Mouse (Mus musculus) hindbrain, embryonic 12.5 days (tissue): ENCODE measurements around the gene Efna5. TPM values are rescaled to one million over a fixed set of nuclear protein-coding genes. Genes with fewer than 3 reads are reported as not detected.

Experiments used
- ATAC-seq: fragments of 200-750 bp; cut with Nextera tagmentation; 2 replicates; pipeline ENCODE4 v1.8.0; 2017; ENCODE audit warnings: moderate TSS enrichment; ENCODE audit not compliant: low FRiP score
- H3K27ac ChIP-seq: fragments of 300-500 bp; sonication (generic); 2 replicates; pipeline ENCODE4 v1.5.1; 2016; ENCODE audit warnings: mild to moderate bottlenecking
- H3K27me3 ChIP-seq: fragments of 300-500 bp; sonication (generic); 2 replicates; pipeline ENCODE4 v1.6.1; 2016; ENCODE audit warnings: mild to moderate bottlenecking
- H3K36me3 ChIP-seq: fragments of 300-500 bp; sonication (generic); 2 replicates; pipeline ENCODE4 v1.6.1; 2016; ENCODE audit warnings: mild to moderate bottlenecking
- H3K4me1 ChIP-seq: fragments of 300-500 bp; sonication (generic); 2 replicates; pipeline ENCODE4 v1.6.1; 2016
- H3K4me2 ChIP-seq: fragments of 300-500 bp; sonication (generic); replicated peaks from 2 replicates; pipeline ENCODE4 v1.6.1; 2016; ENCODE audit warnings: mild to moderate bottlenecking
- H3K4me3 ChIP-seq: fragments of 300-500 bp; sonication (generic); 2 replicates; pipeline ENCODE4 v1.5.1; 2016; ENCODE audit warnings: mild to moderate bottlenecking
- H3K9ac ChIP-seq: fragments of 300-500 bp; sonication (generic); 2 replicates; pipeline ENCODE4 v1.6.1; 2016; ENCODE audit warnings: mild to moderate bottlenecking, moderate library complexity
- H3K9me3 ChIP-seq: fragments of 300-500 bp; sonication (generic); replicated peaks from 2 replicates; pipeline ENCODE4 v1.6.1; 2016; ENCODE audit warnings: mild to moderate bottlenecking
- WGBS: fragments of 180-500 bp; shearing (Covaris S2); methylation state at CpG from one replicate; pipeline ENCODE4 v1.1.7; 2016; 5-methylcytosine and 5-hydroxymethylcytosine counted together
- polyA plus RNA-seq: library from polyadenylated mRNA; unstranded; fragments of >200 nt; fragmentation: Nextera tagmentation; extraction: Ambion mirVana; gene quantifications from 2 replicates; pipeline ENCODE4 v1.2.1, GENCODE M21; 2016

The Efna5 gene
- polyA plus RNA-seq, 1 experiment from 2014 or later, result 61.3 TPM

DNA sequence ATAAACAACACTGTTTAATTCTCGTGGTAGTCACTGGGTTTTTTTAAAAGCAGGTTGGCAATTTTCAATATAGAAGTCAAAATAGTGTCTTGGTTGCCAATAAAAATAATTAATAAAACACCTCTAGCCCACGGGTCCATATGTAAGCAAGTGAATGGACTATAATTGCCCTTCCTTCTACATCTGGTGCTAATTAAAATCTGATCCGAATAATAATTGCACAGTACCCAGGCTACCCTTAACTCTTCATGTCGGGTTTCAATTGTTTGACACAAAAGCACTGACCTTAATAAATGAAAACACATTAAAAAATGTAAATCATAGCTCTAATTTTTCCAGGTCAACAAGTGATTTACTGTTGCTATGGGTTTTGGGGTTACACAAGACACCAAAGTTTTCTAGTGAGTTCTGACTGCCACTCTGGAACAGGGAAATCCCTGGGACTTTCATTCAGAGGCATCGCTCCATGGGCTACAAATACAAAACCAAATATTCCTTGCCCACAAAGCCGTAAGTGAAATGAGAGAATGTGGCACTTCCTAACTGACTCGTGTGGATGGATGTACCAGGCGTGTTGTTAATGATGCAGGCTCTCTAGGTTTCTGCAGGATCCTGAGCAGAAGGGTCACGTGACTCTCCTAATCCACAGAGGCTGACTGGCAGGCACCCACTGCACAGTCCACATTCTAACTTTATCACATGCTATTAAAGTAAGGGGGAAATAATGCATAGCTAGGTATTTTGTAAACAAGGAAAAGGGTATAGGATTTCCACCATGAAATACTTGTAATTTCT lies 178.9 kb downstream of the Efna5 start:
- Histone ChIP-seq H3K27me3 (no peaks in the 10 kb centered on the region), H3K27ac (no peak overlapping the region), H3K9ac (no peak overlapping the region), H3K4me2 (no peak overlapping the region), H3K4me1 (peaks cover 19% of the 10 kb centered on the region), H3K4me3 (no peak overlapping the region), H3K36me3 (no peaks in the 10 kb centered on the region), H3K9me3 (no peaks in the 10 kb centered on the region; the same call in 1 of the 2 replicates)
- ATAC-seq, result no peak
- WGBS, result 55% methylated on average over 9 of the region's 9 CpGs

- no peak overlapping the region for H3K27ac ChIP-seq
- 61% methylated on average over 9 of the region's 9 CpGs for WGBS
Measured at GRCm38 (mm10) chr17:62700791-62701602, 180.1 kb downstream of the Efna5 start.

DNA sequence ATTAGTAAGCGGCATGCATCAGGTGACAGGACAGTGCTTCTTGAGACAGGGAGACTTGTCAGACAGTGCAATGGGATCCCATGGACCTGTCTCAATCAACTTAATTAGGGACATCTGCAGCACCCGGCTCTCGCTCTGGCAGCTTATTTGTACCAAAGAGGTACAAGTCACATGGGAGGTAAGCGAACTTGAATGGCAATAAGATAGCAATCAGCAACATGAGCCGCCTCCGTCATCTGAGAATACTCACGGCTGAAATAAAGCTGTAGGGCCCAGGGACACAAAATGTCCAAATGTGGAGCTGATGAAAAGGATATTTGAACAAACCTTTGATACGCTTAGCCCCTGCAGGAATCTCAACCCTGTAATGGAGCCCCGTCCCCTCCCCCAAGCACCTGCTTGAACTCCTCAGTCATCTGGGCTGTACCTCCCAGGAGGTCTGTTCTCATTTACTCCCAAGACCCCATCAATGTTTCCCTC lies 186.1 kb downstream of the Efna5 start:
- Histone ChIP-seq H3K36me3 (no peaks in the 10 kb centered on the region), H3K27ac (no peak overlapping the region), H3K4me1 (peaks cover 26% of the 10 kb centered on the region), H3K9ac (no peak overlapping the region), H3K4me3 (no peak overlapping the region), H3K27me3 (no peaks in the 10 kb centered on the region), H3K9me3 (no peaks in the 10 kb centered on the region), H3K4me2 (no peak overlapping the region)
- no peak; the same call in 1 of the 2 replicates for ATAC-seq
- 60% methylated on average over 9 of the region's 9 CpGs for WGBS

More at GRCm38 (mm10) chr17:62700791-62701602, 180.1 kb downstream of the Efna5 start:
- Histone ChIP-seq H3K4me1 (peaks cover 15% of the 10 kb centered on the region), H3K27me3 (no peaks in the 10 kb centered on the region), H3K9me3 (no peaks in the 10 kb centered on the region; the same call in 1 of the 2 replicates), H3K9ac (no peak overlapping the region), H3K4me2 (no peak overlapping the region), H3K4me3 (no peak overlapping the region), H3K36me3 (no peaks in the 10 kb centered on the region)
- no peak for ATAC-seq

DNA sequence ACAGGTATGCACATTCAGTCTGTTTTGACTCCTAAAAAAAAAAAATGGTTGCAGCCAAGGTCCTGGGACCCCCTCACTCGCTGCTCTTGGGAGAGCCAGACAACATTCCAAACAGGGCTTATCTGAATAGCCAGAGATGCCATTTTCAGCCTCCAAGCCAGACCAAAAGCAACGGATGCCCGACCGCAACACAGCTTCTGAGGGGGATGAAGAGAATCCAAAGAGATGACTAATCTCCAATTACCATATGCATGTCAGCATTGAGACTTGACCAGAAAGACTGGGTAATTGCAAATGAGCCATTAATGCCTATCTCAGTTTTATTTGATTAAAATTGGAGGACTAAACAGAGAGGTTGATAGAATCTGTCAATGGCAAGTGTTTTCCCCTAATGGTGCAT lies 188.9 kb downstream of the Efna5 start:
- Histone ChIP-seq H3K4me3 (no peak overlapping the region), H3K9ac (no peak overlapping the region), H3K4me2 (no peak overlapping the region), H3K4me1 (peaks cover 24% of the 10 kb centered on the region), H3K27me3 (no peaks in the 10 kb centered on the region), H3K27ac (no peak overlapping the region), H3K36me3 (no peaks in the 10 kb centered on the region), H3K9me3 (no peaks in the 10 kb centered on the region)
- WGBS, result 43% methylated on average over 4 of the region's 4 CpGs
- no peak for ATAC-seq

DNA sequence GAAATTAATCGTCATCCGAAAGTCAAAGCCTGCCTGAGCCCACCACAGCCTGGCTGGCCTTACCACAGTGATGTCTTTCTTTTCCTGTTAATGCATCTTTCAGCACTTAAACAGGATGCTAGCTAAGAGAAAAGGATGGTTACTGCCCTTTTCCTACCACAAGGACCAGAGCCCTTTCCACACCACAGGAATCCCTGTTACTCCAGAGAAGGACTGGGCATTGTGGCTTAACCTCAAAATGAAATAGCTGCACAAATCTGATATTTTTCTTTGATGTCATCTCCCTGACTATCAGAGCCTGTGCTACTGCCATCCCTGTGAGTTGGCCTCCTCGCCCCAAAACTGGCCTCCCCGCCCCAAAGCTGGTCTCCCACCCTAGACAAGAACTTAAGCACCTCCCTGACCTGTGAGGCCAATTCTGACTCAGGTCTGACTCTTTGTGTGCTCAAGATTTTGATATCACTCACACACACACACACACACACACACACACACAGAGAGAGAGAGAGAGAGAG lies 189.9 kb downstream of the Efna5 start:
- Histone ChIP-seq H3K27me3 (no peaks in the 10 kb centered on the region), H3K4me1 (peaks cover 24% of the 10 kb centered on the region), H3K4me2 (no peak overlapping the region), H3K36me3 (no peaks in the 10 kb centered on the region), H3K4me3 (no peak overlapping the region), H3K27ac (no peak overlapping the region), H3K9ac (no peak overlapping the region), H3K9me3 (no peaks in the 10 kb centered on the region)
- no peak for ATAC-seq
- 80% methylated on average over 4 of the region's 4 CpGs for WGBS

DNA sequence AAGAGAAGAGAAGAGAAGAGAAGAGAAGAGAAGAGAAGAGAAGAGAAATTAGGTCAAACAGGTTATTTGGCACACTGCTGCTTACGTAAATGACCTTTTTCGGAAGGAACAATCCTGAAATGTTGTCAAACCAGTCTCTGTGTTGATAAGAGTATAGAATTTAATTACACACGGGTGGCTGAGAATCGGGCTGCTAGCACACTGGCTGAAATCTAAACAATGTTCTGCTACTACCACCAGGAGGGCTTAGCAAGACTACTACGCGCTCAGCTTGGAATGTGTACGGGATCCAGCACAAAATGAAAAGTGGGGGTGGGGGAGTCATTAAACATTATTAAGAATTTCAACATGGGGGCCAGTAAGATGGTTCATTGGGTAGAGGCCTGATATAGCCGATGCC lies 190.9 kb downstream of the Efna5 start:
- Histone ChIP-seq H3K4me2 (no peak overlapping the region), H3K9ac (no peak overlapping the region), H3K27ac (no peak overlapping the region), H3K9me3 (no peaks in the 10 kb centered on the region), H3K36me3 (no peaks in the 10 kb centered on the region), H3K4me3 (no peak overlapping the region), H3K4me1 (peaks cover 22% of the 10 kb centered on the region), H3K27me3 (no peaks in the 10 kb centered on the region)
- WGBS, result 62% methylated on average over 8 of the region's 8 CpGs
- ATAC-seq, result no peak

GRCm38 (mm10) chr17:62689646-62690045 lies 191.5 kb downstream of the Efna5 start:
- no peaks in the 10 kb centered on the region for H3K36me3 ChIP-seq
- H3K4me2 ChIP-seq, result no peak overlapping the region
- H3K9ac ChIP-seq, result no peak overlapping the region

DNA sequence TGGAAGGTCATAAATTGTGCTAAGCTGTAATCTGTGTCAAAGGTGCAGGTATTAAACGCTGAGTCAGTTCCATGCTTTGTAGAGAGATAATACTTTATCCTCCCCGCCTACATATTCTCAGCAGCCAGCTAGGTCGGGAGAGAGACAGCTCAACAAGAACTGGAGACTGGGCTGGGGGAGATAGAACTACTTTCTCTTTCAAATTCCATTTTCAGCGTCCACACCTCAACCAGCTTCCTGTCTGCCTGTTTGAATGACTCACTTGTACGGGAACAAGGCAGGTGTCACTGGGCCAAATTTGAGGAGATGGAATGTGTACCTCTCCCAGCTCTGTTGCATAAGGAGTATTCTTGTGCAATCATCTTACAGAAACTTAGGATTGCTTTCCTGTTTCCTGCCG lies 193.7 kb downstream of the Efna5 start:
- ATAC-seq, result no peak

More at GRCm38 (mm10) chr17:62689646-62690045, 191.5 kb downstream of the Efna5 start:
- 70% methylated on average over 4 of the region's 4 CpGs for WGBS
- no peak for ATAC-seq
- Histone ChIP-seq H3K9me3 (no peaks in the 10 kb centered on the region), H3K27ac (no peak overlapping the region), H3K4me1 (peaks cover 20% of the 10 kb centered on the region), H3K4me3 (no peak overlapping the region), H3K27me3 (no peaks in the 10 kb centered on the region)

GRCm38 (mm10) chr17:62685181-62685580 lies 195.9 kb downstream of the Efna5 start:
- H3K4me3 ChIP-seq, result no peak overlapping the region
- ATAC-seq, result no peak
- H3K4me1 ChIP-seq, result peaks cover 11% of the 10 kb centered on the region
- 60% methylated on average over 6 of the region's 6 CpGs for WGBS
- H3K27ac ChIP-seq, result no peak overlapping the region
- H3K4me2 ChIP-seq, result no peak overlapping the region
- H3K27me3 ChIP-seq, result no peaks in the 10 kb centered on the region
- H3K9me3 ChIP-seq, result no peaks in the 10 kb centered on the region
- H3K36me3 ChIP-seq, result no peaks in the 10 kb centered on the region
- no peak overlapping the region for H3K9ac ChIP-seq

More for the DNA sequence above, 193.7 kb downstream of the Efna5 start:
- no peak overlapping the region for H3K4me2 ChIP-seq
- 62% methylated on average over 6 of the region's 6 CpGs for WGBS
- H3K9ac ChIP-seq, result no peak overlapping the region
- H3K27ac ChIP-seq, result no peak overlapping the region
- no peak overlapping the region for H3K4me3 ChIP-seq
- no peaks in the 10 kb centered on the region for H3K36me3 ChIP-seq
- no peaks in the 10 kb centered on the region for H3K27me3 ChIP-seq
- H3K9me3 ChIP-seq, result no peaks in the 10 kb centered on the region
- peaks cover 17% of the 10 kb centered on the region for H3K4me1 ChIP-seq

- WGBS, result 94% methylated on average over 5 of the region's 5 CpGs
- Histone ChIP-seq H3K36me3 (no peaks in the 10 kb centered on the region), H3K9me3 (no peaks in the 10 kb centered on the region), H3K27ac (no peak overlapping the region), H3K27me3 (no peaks in the 10 kb centered on the region), H3K4me1 (peaks cover 12% of the 10 kb centered on the region), H3K9ac (no peak overlapping the region), H3K4me2 (no peak overlapping the region), H3K4me3 (no peak overlapping the region)
- no peak for ATAC-seq
Measured at GRCm38 (mm10) chr17:62683142-62683541, 198.0 kb downstream of the Efna5 start.

DNA sequence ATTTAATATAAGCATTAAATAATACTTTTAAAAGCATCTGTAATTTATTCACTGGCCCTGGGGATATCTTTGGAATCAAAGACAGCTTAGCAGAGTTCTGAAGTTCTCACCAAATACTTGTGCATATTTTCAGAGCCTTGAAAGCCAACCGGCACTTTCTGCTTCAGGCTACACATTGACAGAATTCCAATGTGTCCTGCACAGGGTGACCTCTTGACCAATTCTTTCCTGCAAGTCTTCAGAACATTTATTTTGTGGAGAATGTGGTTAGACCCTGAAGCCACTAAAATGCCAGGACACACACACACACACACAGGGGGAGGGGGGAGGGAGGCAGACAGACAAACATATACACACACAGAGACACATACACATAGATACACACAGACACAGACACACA lies 199.4 kb downstream of the Efna5 start:
- 56% methylated on average over 1 of the region's 1 CpGs for WGBS
- H3K4me2 ChIP-seq, result no peak overlapping the region
- H3K27me3 ChIP-seq, result no peaks in the 10 kb centered on the region
- no peak overlapping the region for H3K4me3 ChIP-seq
- no peaks in the 10 kb centered on the region for H3K9me3 ChIP-seq
- H3K27ac ChIP-seq, result no peak overlapping the region
- H3K36me3 ChIP-seq, result no peaks in the 10 kb centered on the region
- no peak for ATAC-seq
- H3K9ac ChIP-seq, result no peak overlapping the region
- H3K4me1 ChIP-seq, result peaks cover 12% of the 10 kb centered on the region

- Histone ChIP-seq H3K27ac (no peak overlapping the region), H3K9me3 (no peaks in the 10 kb centered on the region), H3K4me2 (no peak overlapping the region), H3K4me3 (no peak overlapping the region), H3K4me1 (peaks cover 12% of the 10 kb centered on the region), H3K36me3 (no peaks in the 10 kb centered on the region), H3K9ac (no peak overlapping the region), H3K27me3 (no peaks in the 10 kb centered on the region)
- no peak for ATAC-seq
- 59% methylated on average over 1 of the region's 1 CpGs for WGBS
Measured at GRCm38 (mm10) chr17:62680737-62681136, 200.4 kb downstream of the Efna5 start.
